Mouse (Mus musculus) megakaryocyte, embryonic 14.5 days (primary cell): ENCODE data around the gene Plcl1.

Source experiments
- FLI1 ChIP-seq: IDR thresholded peaks from 2 replicates; pipeline ENCODE4 v1.6.1; 2012; ENCODE audit warnings: low read length, inconsistent platforms, mixed read lengths
- GATA1 ChIP-seq: IDR thresholded peaks from 3 replicates; pipeline ENCODE4 v1.6.1; 2012; ENCODE audit warnings: mixed read lengths, low read length, inconsistent platforms, borderline replicate concordance

DNA sequence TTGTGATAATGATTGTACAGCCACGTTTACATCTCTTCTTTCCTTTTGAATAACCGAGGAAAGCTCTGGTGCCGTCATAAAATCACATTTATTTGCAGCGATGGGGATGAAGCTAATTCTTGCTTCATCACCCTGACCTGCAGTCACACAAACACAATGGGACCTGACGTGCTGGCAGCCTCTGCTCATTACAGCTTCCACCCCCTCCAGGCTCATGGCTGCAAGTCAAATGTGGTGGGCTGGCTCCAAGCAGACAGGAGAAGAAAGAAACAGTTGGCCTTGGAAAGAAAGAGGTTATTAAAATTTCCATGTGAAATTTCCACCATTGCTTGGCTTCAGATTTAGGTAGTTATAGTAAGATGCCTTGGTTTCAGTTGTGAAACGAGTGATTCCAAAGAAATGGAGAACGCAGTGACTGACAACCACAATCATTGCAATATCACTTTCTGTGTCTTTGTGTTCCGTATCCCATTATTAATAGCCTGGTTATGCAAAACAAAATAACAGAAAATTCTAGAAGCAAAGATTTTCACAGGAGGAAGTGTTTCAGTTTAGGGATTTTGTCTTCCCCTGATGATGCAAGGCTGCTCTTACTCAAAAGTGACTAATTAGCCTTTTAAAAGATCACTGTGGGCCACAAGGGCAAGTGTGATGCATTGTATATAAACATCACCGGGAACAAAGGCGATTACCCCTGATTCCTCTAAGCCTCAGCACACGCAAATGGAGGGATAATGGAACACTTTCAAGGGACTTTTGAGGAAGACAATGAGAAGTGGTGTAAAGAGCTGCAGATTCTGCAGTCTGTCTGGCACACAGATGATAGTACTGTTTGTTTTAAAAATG is 260.3 kb downstream of the Plcl1 start:
- no peak for TF ChIP-seq FLI1
- no peak for TF ChIP-seq GATA1
